Mouse (Mus musculus): Measurements from ENCODE around the gene Tbc1d23. TPM values are rescaled to one million over a fixed set of nuclear protein-coding genes. Genes with fewer than 3 reads are reported as not detected.
A peak's percentile ranks its signal among the peaks of the same experiment; 100 is the strongest.

Gene Tbc1d23
- total and polyA plus RNA-seq, 2 experiments from 2014 or later = 36.9 to 66.1 TPM

GRCm38 (mm10) chr16:57121816-57122415, 109.4 kb downstream of the Tbc1d23 start:
- no peaks in the 10 kb centered on the region for H3K27me3 ChIP-seq (ENCODE audit: insufficient read depth, low read length)
- H3K4me2 ChIP-seq (ENCODE audit: low read depth, low read length, poor library complexity, severe bottlenecking) = peak overlapping the region; percentile 61
- H3K4me1 ChIP-seq (ENCODE audit: insufficient read depth, low read length) = peaks cover 12% of the 10 kb centered on the region
- no peaks in the 10 kb centered on the region for H3K36me3 ChIP-seq (ENCODE audit: insufficient read depth, low read length)
- peak overlapping the region; percentile 99 for H3K4me3 ChIP-seq (ENCODE audit: low read depth, low read length)
- H3K9ac ChIP-seq (replicated peaks; ENCODE audit: low read length, poor library complexity, severe bottlenecking) = peak overlapping the region; percentile 99
- TF ChIP-seq CTCF (IDR thresholded peaks at IDR 0.05) = no peak
- WGBS = 2% methylated on average over 59 of the region's 59 CpGs
- ATAC-seq (ENCODE audit: low FRiP score) (no peak; the same call in 1 of the 2 replicates), DNase-seq (ENCODE audit: low spot score) (peak; percentile 26)
- H3K9me3 ChIP-seq (ENCODE audit: low read length) = no peaks in the 10 kb centered on the region
- peak overlapping the region; percentile 99 for H3K27ac ChIP-seq (ENCODE audit: low read depth, low read length)

- Histone ChIP-seq H3K9ac (replicated peaks; ENCODE audit: low read length, poor library complexity, severe bottlenecking) (peak within 1 kb of the TSS; percentile 99), H3K4me2 (ENCODE audit: low read depth, low read length, poor library complexity, severe bottlenecking) (peak within 1 kb of the TSS; percentile 61), H3K4me1 (ENCODE audit: insufficient read depth, low read length) (peaks cover 12% of the 10 kb centered on the region), H3K27me3 (ENCODE audit: insufficient read depth, low read length) (no peaks in the 10 kb centered on the region), H3K27ac (ENCODE audit: low read depth, low read length) (peak within 1 kb of the TSS; percentile 99), H3K9me3 (ENCODE audit: low read length) (no peaks in the 10 kb centered on the region), H3K36me3 (ENCODE audit: insufficient read depth, low read length) (no peaks in the 10 kb centered on the region), H3K4me3 (ENCODE audit: low read depth, low read length) (peak within 1 kb of the TSS; percentile 99)
- DNase-seq (ENCODE audit: low spot score) (peak; percentile 99), ATAC-seq (ENCODE audit: low FRiP score) (peak; percentile 100)
- WGBS = 1% methylated on average over 35 of the region's 37 CpGs
- TF ChIP-seq CTCF (IDR thresholded peaks at IDR 0.05) = no peak; the same call in none of the 2 replicates
Observed at GRCm38 (mm10) chr16:57120913-57121815, 110.1 kb downstream of the Tbc1d23 start, which contains the start of gene Tomm70a. TSS of gene Tomm70a (plus strand) at chr16:57121703.

Other genes starting within 250 kb of the Tbc1d23 start
- 0.66 TPM in 1 of 2 replicates, not detected in the other for gene Tmem45a2, start 160.1 kb downstream of the Tbc1d23 start, total RNA-seq (2014; rRNA removed)
- 0.20 and 0.35 TPM in 2 replicates for gene Tmem45a2, start 160.1 kb downstream of the Tbc1d23 start, polyA plus RNA-seq (2015; fragmentation: Nextera tagmentation; extraction: Ambion mirVana)
- gene Tomm70a, start 109.8 kb downstream of the Tbc1d23 start, total RNA-seq (2014; rRNA removed) = 107 and 121 TPM in 2 replicates
- gene Tomm70a, start 109.8 kb downstream of the Tbc1d23 start, polyA plus RNA-seq (2015; fragmentation: Nextera tagmentation; extraction: Ambion mirVana) = 60.0 and 66.5 TPM in 2 replicates
- gene Nit2, start 64.2 kb downstream of the Tbc1d23 start, total RNA-seq (2014; rRNA removed) = 19.7 and 30.3 TPM in 2 replicates
- 55.4 and 59.8 TPM in 2 replicates for gene Nit2, start 64.2 kb downstream of the Tbc1d23 start, polyA plus RNA-seq (2015; fragmentation: Nextera tagmentation; extraction: Ambion mirVana)
- gene Tmem30c, start 61.4 kb upstream of the Tbc1d23 start, total RNA-seq (2014; rRNA removed) = 0.49 and 0.52 TPM in 2 replicates
- 0.20 and 0.44 TPM in 2 replicates for gene Tmem30c, start 61.4 kb upstream of the Tbc1d23 start, polyA plus RNA-seq (2015; fragmentation: Nextera tagmentation; extraction: Ambion mirVana)
- 2.0 and 2.2 TPM in 2 replicates for gene Filip1l, start 121.6 kb upstream of the Tbc1d23 start, total RNA-seq (2014; rRNA removed)
- 1.6 and 1.9 TPM in 2 replicates for gene Filip1l, start 121.6 kb upstream of the Tbc1d23 start, polyA plus RNA-seq (2015; fragmentation: Nextera tagmentation; extraction: Ambion mirVana)